Mouse (Mus musculus): ENCODE data around the gene Prpf8.
A peak's percentile ranks its signal among the peaks of the same experiment; 100 is the strongest.

Gene Prpf8

DNA sequence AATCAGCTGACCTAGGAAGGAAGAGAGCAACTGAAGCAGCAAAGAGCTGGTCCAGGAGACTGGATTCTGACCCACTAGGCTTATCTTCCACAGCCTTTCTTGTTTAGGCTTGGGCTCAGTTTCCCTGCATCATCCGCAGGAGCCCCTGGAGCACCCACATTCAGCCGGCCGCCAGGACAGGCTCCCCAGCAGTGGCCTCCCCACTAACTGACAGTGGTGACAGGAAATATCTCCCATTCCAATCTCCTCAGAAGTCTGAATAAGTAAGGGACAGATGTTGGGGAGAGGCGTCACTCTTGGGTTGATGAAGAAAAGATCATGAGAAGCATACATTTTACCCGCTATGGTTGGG is 26.9 kb upstream of the Prpf8 start:
- no peak for DNase-seq (ENCODE audit: low spot score in 2 of 2)

GRCm38 (mm10) chr11:75460103-75460843 is 26.3 kb upstream of the Prpf8 start:
- peak; percentile 85 to 91 for DNase-seq (ENCODE audit: low spot score in 2 of 2)

DNA sequence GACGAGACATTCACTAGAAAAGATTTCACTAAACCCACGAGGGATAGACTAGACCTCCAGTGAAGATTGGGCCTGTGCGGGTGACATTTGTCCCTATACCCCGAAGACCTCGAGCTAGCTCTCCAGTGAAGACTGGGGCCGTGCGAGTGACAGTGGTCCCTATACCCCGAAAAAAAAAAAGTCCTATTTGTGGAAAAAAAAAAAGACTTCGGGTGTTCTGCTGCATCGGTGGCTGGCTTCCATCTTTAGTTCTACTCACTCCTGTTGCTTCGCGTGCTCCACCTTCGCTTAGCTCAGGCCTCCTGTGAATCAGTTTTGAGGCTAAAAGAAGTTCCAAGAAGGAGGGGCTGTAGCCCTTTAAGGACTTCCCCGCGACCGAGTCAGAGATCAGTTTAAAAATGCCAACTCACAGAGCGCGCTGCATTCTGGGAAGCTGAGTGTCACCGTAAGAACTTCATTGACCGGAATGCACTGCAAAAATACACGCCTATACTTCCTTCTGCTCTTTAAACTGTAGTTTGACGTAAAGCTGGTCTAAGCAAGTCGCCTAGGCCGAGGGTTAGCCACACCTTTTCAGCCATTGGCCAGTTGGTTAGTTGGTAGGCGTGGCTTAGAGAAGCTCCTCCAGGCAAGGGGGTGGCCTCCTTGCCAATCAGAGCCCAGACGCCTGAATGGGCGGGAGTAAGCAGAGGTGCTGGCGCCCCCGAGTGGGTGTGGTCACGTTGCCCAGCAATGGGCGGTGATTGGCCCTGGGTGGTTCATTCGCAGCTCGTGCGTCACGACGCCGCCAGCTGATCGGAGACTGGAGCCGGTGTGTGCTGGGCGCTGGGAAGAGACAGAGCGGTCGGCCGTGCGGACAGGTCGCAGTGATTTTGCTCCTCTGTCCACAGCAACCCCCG is 25.5 kb upstream of the Prpf8 start, which contains the start of gene Tlcd2:
Gene Tlcd2 (plus strand): TSS at position 872 of the 899 bp plus-strand sequence.
- peak; percentile 99 to 100 for DNase-seq (ENCODE audit: low spot score in 2 of 2)

GRCm38 (mm10) chr11:75461743-75462252 is 24.8 kb upstream of the Prpf8 start:
- no peak for DNase-seq (ENCODE audit: low spot score in 2 of 2)

- peak; percentile 85 to 91 for DNase-seq (ENCODE audit: low spot score in 2 of 2)
These were observed 24.3 kb upstream of the Prpf8 start for GRCm38 (mm10) chr11:75462253-75462783.

- peak; percentile 86 to 92 for DNase-seq (ENCODE audit: low spot score in 2 of 2)
These were observed 23.7 kb upstream of the Prpf8 start for GRCm38 (mm10) chr11:75462865-75463336.

GRCm38 (mm10) chr11:75463624-75464023 is 23.0 kb upstream of the Prpf8 start:
- DNase-seq (ENCODE audit: low spot score in 2 of 2) = no peak

DNA sequence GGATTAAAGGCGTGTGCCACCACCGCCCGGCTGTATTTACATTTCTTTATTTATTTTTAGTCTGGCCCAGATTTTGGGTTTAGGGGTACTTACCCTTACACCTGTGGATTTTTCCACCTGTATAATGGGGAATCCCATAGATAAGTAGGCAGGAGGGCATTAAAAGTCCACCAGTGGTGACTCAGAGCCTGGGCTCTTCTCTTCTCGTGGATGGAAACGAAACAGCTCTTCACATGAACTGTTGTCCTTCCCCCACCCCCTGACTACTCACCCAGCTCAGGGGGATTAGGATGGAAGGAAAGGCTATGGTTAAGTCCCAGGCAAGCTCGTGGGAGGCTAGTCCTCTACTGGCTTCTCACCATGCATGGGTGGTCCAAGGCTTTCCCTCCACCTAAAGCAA is 22.2 kb upstream of the Prpf8 start:
- DNase-seq (ENCODE audit: low spot score in 2 of 2) = no peak

GRCm38 (mm10) chr11:75465051-75465450 is 21.6 kb upstream of the Prpf8 start:
- no peak for DNase-seq (ENCODE audit: low spot score in 2 of 2)

- DNase-seq (ENCODE audit: low spot score in 2 of 2) = no peak
These were observed 19.7 kb upstream of the Prpf8 start for GRCm38 (mm10) chr11:75466731-75467505.

- peak in 1 of 2 experiments; percentile 60 for DNase-seq (ENCODE audit: low spot score in 2 of 2)
These were observed 19.0 kb upstream of the Prpf8 start for GRCm38 (mm10) chr11:75467512-75468215.

DNA sequence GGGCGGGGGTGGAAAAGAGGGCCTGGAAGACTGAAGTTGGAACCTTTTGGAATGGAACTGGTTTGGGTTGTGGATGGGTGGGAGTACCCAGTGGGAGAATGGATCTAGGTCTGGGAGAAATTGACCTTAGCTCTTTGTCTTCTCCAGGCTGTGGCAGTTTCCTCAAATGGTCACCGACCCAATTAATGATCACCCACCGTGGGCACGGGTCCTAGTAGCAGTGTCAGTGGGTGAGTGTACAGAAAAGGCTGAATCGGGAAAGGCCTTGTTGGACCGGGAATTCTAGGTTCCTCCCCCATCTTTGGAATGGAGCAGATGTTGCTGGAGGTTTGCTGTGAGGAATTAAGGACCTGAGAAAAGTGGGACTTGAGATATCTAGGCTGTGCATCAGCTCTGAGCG is 18.2 kb upstream of the Prpf8 start:
- DNase-seq (ENCODE audit: low spot score in 2 of 2) = no peak

GRCm38 (mm10) chr11:75469261-75469660 is 17.4 kb upstream of the Prpf8 start:
- no peak for DNase-seq (ENCODE audit: low spot score in 2 of 2)

DNA sequence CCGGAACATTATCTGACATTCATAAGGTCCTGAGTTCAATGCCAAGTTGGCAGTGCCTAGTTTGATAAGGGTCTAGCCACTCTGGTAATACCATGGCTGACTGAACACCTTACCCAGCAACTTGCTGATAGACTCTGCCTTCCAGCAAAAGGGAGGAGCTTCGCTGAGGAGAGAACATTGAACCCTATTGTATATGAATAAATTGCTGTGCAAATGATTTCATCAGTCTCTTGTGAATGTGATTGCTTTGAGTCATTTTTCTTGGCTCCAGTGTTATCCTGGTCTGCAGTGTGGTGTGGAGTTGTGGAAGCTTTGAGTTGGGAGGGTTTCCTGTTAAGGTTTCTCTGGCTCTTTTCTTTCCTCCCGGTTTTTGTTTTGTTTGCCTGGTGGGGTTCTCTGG is 15.9 kb upstream of the Prpf8 start:
- DNase-seq (ENCODE audit: low spot score in 2 of 2) = no peak

- no peak for DNase-seq (ENCODE audit: low spot score in 2 of 2)
These were observed 14.0 kb upstream of the Prpf8 start for GRCm38 (mm10) chr11:75472469-75473081.

DNA sequence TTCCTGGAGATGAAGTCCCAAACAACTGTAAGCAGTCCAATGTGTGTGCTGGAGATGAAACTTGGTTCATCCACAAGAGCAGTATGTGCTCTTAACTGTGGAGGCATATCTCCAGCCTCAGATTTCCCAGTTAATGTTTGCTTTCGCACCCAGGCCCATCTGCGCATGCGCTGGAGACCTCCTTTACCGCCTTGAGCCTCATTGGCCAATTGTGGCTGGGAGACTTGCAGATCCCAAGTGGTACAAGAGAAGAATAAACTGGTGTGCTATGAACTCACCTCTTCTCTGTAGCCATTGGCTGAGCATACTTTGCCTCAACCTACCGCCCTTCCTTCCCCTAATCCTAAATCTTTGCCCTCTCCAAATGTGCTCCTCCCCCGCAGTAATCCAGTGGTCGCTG is 13.2 kb upstream of the Prpf8 start:
- DNase-seq (ENCODE audit: low spot score in 2 of 2) = no peak

DNA sequence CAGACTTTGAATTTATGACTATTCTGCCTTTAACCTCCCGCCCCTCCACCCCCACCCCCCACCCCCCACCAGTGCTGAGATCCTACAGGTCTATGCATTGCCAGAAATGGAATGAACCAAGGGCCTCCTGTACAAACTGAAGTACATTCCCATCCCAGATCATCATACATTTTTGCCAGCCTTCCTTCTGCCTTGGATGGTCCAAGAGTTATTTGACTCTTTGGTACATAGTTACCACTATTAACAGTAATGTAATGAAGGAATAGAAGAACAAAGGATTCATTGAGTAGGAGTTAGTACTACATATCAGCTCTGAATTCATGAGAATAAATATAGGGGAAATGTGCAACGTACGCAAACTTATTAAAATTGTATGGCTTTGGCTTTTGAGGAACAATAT is 424 bp upstream of the Prpf8 start:
- no peak for DNase-seq (ENCODE audit: low spot score in 2 of 2)

GRCm38 (mm10) chr11:75487496-75487895 is 880 bp downstream of the Prpf8 start:
- no peak for DNase-seq (ENCODE audit: low spot score in 2 of 2)

DNA sequence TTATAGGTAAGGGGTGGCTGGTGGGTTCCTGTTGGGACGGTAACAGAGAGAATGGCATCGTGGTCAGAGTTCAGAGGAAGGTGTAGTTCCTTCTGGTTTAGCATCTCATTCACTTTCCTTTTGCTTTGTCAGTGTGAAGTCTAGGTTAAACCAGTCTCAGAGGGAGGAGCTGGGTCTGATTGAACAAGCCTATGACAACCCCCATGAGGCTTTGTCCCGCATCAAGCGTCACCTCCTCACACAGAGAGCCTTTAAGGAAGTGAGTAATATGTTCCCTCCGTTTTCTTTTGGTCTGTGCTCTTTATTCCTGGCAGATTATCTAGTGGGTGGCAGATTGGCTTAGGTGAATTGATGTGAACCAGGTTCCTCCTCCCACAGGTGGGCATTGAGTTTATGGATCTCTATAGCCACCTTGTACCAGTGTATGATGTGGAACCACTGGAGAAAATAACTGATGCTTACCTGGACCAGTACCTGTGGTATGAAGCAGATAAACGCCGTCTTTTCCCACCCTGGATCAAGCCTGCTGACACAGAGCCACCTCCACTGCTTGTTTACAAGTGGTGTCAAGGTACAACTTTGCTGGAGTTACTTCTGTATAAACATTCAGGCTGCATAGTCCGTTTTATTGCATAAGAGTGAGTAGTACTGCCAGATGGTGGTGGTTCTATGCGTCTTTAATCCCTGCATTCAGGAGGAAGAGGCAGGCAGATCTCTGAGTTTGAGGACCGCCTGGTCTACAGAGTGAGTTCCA is 7.9 kb downstream of the Prpf8 start:
- DNase-seq (ENCODE audit: low spot score in 2 of 2) = no peak

- no peak for DNase-seq (ENCODE audit: low spot score in 2 of 2)
These were observed 11.5 kb downstream of the Prpf8 start for GRCm38 (mm10) chr11:75498126-75498525.
